Mouse (Mus musculus) adrenal gland, postnatal 4 days (tissue): ENCODE measurements around the gene Galnt12. TPM values are rescaled to one million over a fixed set of nuclear protein-coding genes. Genes with fewer than 3 reads are reported as not detected.

Experiments used
- DNase-seq, 2 experiments: peaks; one replicate each; pipeline ENCODE4 v3.0.0; 2021 to 2022; ENCODE audit warnings: low spot score in 2 of 2, mixed read lengths in 2 of 2
- total RNA-seq, 2 experiments: library from RNA; stranded (reverse); gene quantifications; 2 replicates each; pipeline ENCODE4 v1.2.3; 2021

The Galnt12 gene
- total RNA-seq, 2 experiments from 2014 or later, result 2.1 to 4.0 TPM

- DNase-seq, result no peak
Measured at GRCm38 (mm10) chr4:47093161-47093560, 1.5 kb downstream of the Galnt12 start.

GRCm38 (mm10) chr4:47093647-47094046, 1.9 kb downstream of the Galnt12 start:
- DNase-seq, result no peak

DNA sequence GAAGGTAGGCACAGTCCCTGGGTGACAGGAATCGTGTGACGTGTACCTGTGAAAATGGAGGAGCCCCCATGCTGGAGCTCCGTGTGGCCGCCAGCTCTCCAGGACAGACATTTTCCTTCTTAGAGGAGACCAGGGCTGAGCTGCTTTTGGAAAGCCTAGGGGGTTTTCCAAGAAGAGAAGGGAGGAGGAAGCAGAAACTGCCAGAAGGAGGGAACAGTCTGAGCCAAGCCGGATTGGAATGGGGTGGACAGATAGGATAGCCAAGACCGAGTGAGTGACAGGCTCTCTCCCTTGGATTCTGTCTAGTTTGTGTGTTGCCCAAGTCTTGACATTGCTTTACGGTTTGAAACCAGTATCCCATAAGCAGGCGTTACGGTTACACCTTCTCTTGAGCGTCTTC, 11.9 kb downstream of the Galnt12 start:
- no peak for DNase-seq

DNA sequence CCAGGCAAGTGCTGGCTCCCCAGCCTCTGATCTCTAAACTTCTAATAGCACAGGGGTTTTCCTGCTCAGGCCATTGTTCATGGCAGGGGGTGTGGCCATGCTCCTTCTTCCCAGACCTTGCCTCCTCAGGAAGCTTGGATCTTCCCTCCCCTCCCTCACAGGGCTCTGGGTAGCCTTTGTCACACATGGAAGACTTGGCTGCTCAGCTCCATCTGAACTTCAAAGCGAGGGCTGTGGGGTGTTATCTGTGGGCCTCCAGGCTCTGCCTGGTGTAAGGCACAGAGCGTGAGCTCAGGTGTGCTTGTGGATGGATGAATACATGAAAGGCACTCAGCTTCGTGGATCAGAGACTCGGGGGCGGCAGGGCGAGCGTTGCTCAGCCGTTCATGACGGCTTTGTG, 20.2 kb downstream of the Galnt12 start:
- no peak for DNase-seq

GRCm38 (mm10) chr4:47112560-47112959, 20.9 kb downstream of the Galnt12 start:
- no peak for DNase-seq

DNA sequence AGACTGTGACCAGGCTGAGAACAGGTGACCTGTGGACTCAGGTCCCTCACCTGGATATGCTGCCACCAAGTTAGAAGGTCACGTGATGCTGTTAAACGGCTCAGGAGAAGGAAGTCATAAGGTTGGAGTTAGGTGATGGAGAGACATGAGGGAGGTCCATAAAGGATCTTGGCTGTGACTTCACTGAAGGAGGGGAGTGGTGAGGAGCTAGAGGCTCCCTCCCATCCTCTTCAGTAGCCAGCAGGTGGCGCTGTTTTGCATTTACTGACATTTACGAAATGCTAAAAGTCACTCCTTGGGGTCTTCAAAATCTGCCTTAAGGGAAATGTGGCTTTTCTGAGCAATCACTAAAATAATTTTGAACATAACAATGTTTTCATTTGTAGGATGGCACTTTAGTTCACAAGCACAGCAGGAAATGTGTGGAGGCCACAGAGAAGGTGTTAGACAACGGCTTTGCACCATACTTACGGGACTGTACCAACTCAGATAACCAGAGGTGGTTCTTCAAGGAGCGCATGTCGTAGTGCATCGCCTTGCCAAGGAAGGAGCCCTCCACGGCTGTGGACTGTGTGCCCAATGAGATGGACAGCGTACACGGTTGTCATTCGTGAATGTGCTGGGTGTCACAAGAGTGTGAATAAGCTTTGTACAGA, 30.5 kb downstream of the Galnt12 start:
- peak in 1 of 2 experiments; percentile 24 for DNase-seq

- no peak for DNase-seq
Measured at GRCm38 (mm10) chr4:47124140-47124711, 32.5 kb downstream of the Galnt12 start.

GRCm38 (mm10) chr4:47128515-47128914, 36.8 kb downstream of the Galnt12 start:
- DNase-seq, result no peak

DNA sequence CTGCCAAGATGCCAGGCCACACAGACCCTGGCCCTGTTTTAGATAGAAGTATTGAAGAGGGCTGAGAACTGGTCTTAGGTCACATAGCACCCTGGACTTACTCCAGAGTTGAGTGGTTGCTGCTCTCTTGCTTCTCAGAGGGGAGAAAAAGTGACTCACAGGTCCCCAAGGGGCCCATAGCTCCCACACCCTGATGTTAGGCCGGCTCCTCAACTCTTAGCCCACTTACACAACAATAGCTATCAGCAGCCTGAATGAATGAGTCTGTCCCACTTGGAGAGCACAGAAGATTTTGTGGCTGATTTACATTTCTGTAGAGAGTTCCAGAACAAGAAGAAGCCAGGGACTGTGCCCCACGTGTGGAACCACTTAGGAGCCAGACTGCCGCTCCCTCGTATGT, 37.9 kb downstream of the Galnt12 start:
- DNase-seq, result no peak

- no peak for DNase-seq
Measured at GRCm38 (mm10) chr4:47130111-47131050, 38.7 kb downstream of the Galnt12 start.

DNA sequence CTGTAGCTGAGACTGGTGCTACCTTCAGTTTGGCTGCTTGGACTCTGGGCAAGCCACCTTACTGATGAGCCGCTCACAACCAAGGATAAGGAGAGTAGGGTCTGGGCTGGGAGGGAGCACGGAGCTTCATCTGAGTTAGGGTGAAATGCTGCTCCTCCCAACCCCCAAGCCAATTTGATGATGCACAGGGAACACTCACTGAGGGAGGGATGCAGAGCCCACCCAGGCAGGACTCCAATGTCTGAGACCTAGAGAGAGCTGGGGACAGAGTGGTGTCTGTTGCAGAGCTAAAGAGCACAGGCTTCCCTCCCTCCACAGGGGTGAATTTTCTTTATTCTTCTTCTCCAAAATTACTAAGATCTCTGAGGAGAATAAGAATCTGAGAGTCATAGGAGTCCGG, 40.2 kb downstream of the Galnt12 start:
- no peak for DNase-seq

- DNase-seq, result no peak
Measured at GRCm38 (mm10) chr4:47132413-47132812, 40.7 kb downstream of the Galnt12 start.

DNA sequence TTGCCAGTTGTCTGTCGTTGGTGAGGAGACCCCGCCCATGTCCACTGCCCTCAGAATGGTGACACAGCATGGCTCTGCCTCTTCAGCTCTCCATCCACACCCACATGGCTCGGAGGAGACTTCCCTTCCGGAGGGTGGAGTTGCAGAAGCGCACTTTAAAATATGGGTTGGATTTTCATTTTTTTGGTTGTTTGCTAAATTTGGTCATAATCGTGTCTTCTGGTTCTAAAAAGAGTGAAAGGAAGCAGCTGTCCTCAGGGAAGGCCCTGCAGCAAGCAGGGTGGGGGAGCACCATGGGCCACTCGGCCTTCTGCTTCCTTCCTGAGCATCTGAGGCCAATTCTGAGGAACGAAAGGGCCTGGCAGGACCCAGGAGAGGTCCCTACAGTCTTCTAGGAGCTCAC, 45.0 kb downstream of the Galnt12 start:
- DNase-seq, result no peak

GRCm38 (mm10) chr4:47137479-47137878, 45.8 kb downstream of the Galnt12 start:
- DNase-seq, result no peak

DNA sequence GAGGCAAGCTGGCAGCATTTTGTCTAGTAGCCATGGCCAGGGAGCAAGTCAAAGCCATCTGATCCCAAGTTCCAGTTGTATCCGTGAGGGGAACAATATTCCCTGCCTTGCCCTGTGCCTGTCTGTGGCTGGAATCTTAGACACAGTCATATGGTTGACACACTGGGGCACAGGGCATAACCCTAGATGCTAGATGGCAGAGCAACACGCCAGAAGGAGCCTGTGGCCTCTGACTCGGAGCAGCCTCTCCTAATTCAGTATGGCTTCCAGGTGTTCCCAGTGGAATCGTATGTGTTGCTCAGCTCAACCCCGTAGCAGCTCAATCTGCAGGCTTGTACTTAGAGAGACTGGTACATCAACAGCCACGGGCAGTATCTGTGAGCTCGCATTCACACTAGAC, 46.7 kb downstream of the Galnt12 start:
- DNase-seq, result no peak

DNA sequence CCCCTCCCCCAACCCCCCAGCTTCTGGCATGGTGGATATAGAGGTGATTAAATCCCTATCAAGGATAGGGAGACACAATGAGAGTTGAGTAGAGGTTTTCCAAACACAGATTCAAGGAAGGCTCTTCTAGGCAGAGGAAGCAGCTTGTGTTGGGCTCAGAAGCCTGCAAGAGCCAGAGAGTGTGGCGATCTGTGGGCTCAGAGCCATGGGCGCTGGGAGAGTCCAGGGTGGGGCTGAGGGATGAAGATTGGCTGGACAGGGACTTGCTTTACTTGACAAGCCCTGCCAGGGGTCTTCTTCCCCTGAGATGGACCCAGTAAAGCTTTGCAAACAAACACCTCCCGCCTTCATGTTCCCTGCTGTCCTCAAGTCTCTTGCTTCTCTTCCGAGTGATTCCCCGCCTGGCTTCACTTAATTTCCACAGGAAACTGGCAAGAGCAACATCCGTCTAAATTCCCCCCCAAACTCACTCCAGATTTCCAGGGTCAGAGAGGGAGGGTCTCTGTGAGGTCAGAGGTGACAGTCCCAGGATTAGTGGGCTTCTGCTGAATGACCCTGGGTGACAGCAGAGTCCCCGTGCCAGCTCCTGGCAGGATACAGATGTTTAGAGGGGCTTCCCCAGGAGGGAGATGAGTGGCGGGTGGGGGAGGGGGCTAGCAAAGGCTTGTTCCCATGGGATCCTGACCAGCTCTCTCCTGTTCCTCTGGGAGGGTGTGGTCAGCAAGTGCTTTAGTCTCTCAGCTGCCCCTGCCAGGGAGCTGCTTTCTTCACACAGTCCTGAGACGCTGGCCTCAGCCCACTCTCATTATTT, 47.5 kb downstream of the Galnt12 start:
- DNase-seq, result no peak

GRCm38 (mm10) chr4:47140301-47140700, 48.6 kb downstream of the Galnt12 start:
- no peak for DNase-seq

- no peak for DNase-seq
Measured at GRCm38 (mm10) chr4:47141444-47142154, 49.9 kb downstream of the Galnt12 start.

GRCm38 (mm10) chr4:47143849-47144248, 52.1 kb downstream of the Galnt12 start:
- no peak for DNase-seq

GRCm38 (mm10) chr4:47145341-47145740, 53.6 kb downstream of the Galnt12 start:
- no peak for DNase-seq

GRCm38 (mm10) chr4:47146561-47146960, 54.9 kb downstream of the Galnt12 start:
- no peak for DNase-seq
